Mouse (Mus musculus): ENCODE measurements around the gene Pum3. TPM values are rescaled to one million over a fixed set of nuclear protein-coding genes. Genes with fewer than 3 reads are reported as not detected.

The Pum3 gene
- polyA plus RNA-seq, 1 experiment: 28.8 TPM

- H3ac ChIP-seq (ENCODE audit: control insufficient read depth, insufficient read length): no peak overlapping the region
- no peak overlapping the region for H3K4me2 ChIP-seq (ENCODE audit: low read depth)
- no peak for TF ChIP-seq MYOD1 (IDR thresholded peaks at IDR 0.05; ENCODE audit: control insufficient read depth in 1 of 3, insufficient read length in 2 of 3, low read depth in 2 of 3)
- no peak for TF ChIP-seq E2F4 (IDR thresholded peaks at IDR 0.05; ENCODE audit: insufficient read depth)
- TF ChIP-seq MAX (IDR thresholded peaks at IDR 0.05; ENCODE audit: low read depth): no peak
- TF ChIP-seq TCF3 (IDR thresholded peaks at IDR 0.05; ENCODE audit: insufficient read length, low read depth): no peak
- TF ChIP-seq MYOG (IDR thresholded peaks at IDR 0.05; ENCODE audit: control insufficient read depth in 1 of 3, insufficient read depth in 1 of 3, insufficient read length in 2 of 3, low read depth in 2 of 3): no peak
- no peak for TF ChIP-seq REST (IDR thresholded peaks at IDR 0.05; ENCODE audit: insufficient read depth, insufficient read length)
- TF ChIP-seq SRF (IDR thresholded peaks at IDR 0.05; ENCODE audit: control insufficient read depth, insufficient read length, low read depth): no peak
- TF ChIP-seq USF1 (IDR thresholded peaks at IDR 0.05; ENCODE audit: low read depth): no peak
- no peak for TF ChIP-seq POLR2A (IDR thresholded peaks at IDR 0.05; ENCODE audit: insufficient read length, low read depth)
- TF ChIP-seq POLR2AphosphoS2 (IDR thresholded peaks at IDR 0.05; ENCODE audit: insufficient read length, low read depth): no peak
- TF ChIP-seq TCF12 (IDR thresholded peaks at IDR 0.05; ENCODE audit: insufficient read depth, poor library complexity, severe bottlenecking): no peak
- H3K36me3 ChIP-seq (ENCODE audit: control insufficient read depth, insufficient read depth): peaks cover 38% of the 10 kb centered on the region
- no peaks in the 10 kb centered on the region for H3K79me2 ChIP-seq (ENCODE audit: control insufficient read depth, insufficient read depth)
- no peaks in the 10 kb centered on the region for H3K27me3 ChIP-seq (ENCODE audit: control insufficient read depth, insufficient read depth, insufficient read length)
- no peak overlapping the region for H3K4me3 ChIP-seq
Measured at GRCm38 (mm10) chr19:27396719-27397118, 32.9 kb downstream of the Pum3 start.

GRCm38 (mm10) chr19:27395936-27396335 is 33.7 kb downstream of the Pum3 start:
- Histone ChIP-seq H3ac (ENCODE audit: control insufficient read depth, insufficient read length) (no peak overlapping the region), H3K36me3 (ENCODE audit: control insufficient read depth, insufficient read depth) (peaks cover 39% of the 10 kb centered on the region), H3K4me3 (no peak overlapping the region), H3K4me2 (ENCODE audit: low read depth) (no peak overlapping the region), H3K27me3 (ENCODE audit: control insufficient read depth, insufficient read depth, insufficient read length) (no peaks in the 10 kb centered on the region), H3K79me2 (ENCODE audit: control insufficient read depth, insufficient read depth) (no peaks in the 10 kb centered on the region)
- TF ChIP-seq SRF (IDR thresholded peaks at IDR 0.05; ENCODE audit: control insufficient read depth, insufficient read length, low read depth) (no peak), E2F4 (IDR thresholded peaks at IDR 0.05; ENCODE audit: insufficient read depth) (no peak), POLR2AphosphoS2 (IDR thresholded peaks at IDR 0.05; ENCODE audit: insufficient read length, low read depth) (no peak)

- Histone ChIP-seq H3K36me3 (ENCODE audit: control insufficient read depth, insufficient read depth) (peaks cover 41% of the 10 kb centered on the region), H3K27me3 (ENCODE audit: control insufficient read depth, insufficient read depth, insufficient read length) (no peaks in the 10 kb centered on the region)
Measured at GRCm38 (mm10) chr19:27395481-27395880, 34.1 kb downstream of the Pum3 start.

GRCm38 (mm10) chr19:27394341-27394990 is 35.2 kb downstream of the Pum3 start:
- Histone ChIP-seq H3K4me2 (ENCODE audit: low read depth) (no peak overlapping the region), H3K36me3 (ENCODE audit: control insufficient read depth, insufficient read depth) (peaks cover 48% of the 10 kb centered on the region), H3K79me2 (ENCODE audit: control insufficient read depth, insufficient read depth) (no peaks in the 10 kb centered on the region), H3ac (ENCODE audit: control insufficient read depth, insufficient read length) (no peak overlapping the region), H3K4me3 (no peak overlapping the region), H3K27me3 (ENCODE audit: control insufficient read depth, insufficient read depth, insufficient read length) (no peaks in the 10 kb centered on the region)
- TF ChIP-seq TCF3 (IDR thresholded peaks at IDR 0.05; ENCODE audit: insufficient read length, low read depth): no peak
- TF ChIP-seq SRF (IDR thresholded peaks at IDR 0.05; ENCODE audit: control insufficient read depth, insufficient read length, low read depth): no peak

More at GRCm38 (mm10) chr19:27395481-27395880, 34.1 kb downstream of the Pum3 start:
- no peaks in the 10 kb centered on the region for H3K79me2 ChIP-seq (ENCODE audit: control insufficient read depth, insufficient read depth)
- no peak overlapping the region for H3ac ChIP-seq (ENCODE audit: control insufficient read depth, insufficient read length)
- no peak overlapping the region for H3K4me2 ChIP-seq (ENCODE audit: low read depth)
- H3K4me3 ChIP-seq: no peak overlapping the region
- TF ChIP-seq REST (IDR thresholded peaks at IDR 0.05; ENCODE audit: insufficient read depth, insufficient read length) (no peak), MYOG (IDR thresholded peaks at IDR 0.05; ENCODE audit: control insufficient read depth in 1 of 3, insufficient read depth in 1 of 3, insufficient read length in 2 of 3, low read depth in 2 of 3) (no peak), TCF3 (IDR thresholded peaks at IDR 0.05; ENCODE audit: insufficient read length, low read depth) (no peak), USF1 (IDR thresholded peaks at IDR 0.05; ENCODE audit: low read depth) (no peak), MAX (IDR thresholded peaks at IDR 0.05; ENCODE audit: low read depth) (no peak), POLR2A (IDR thresholded peaks at IDR 0.05; ENCODE audit: insufficient read length, low read depth) (no peak), POLR2AphosphoS2 (IDR thresholded peaks at IDR 0.05; ENCODE audit: insufficient read length, low read depth) (no peak), TCF12 (IDR thresholded peaks at IDR 0.05; ENCODE audit: insufficient read depth, poor library complexity, severe bottlenecking) (no peak), MYOD1 (IDR thresholded peaks at IDR 0.05; ENCODE audit: control insufficient read depth in 1 of 3, insufficient read length in 2 of 3, low read depth in 2 of 3) (no peak), CEBPB (IDR thresholded peaks at IDR 0.05; ENCODE audit: insufficient read depth, poor library complexity, severe bottlenecking) (no peak), SRF (IDR thresholded peaks at IDR 0.05; ENCODE audit: control insufficient read depth, insufficient read length, low read depth) (no peak)

GRCm38 (mm10) chr19:27392431-27392830 is 37.2 kb downstream of the Pum3 start:
- Histone ChIP-seq H3K79me2 (ENCODE audit: control insufficient read depth, insufficient read depth) (no peaks in the 10 kb centered on the region), H3K27me3 (ENCODE audit: control insufficient read depth, insufficient read depth, insufficient read length) (no peaks in the 10 kb centered on the region), H3ac (ENCODE audit: control insufficient read depth, insufficient read length) (no peak overlapping the region), H3K4me3 (no peak overlapping the region), H3K4me2 (ENCODE audit: low read depth) (no peak overlapping the region), H3K36me3 (ENCODE audit: control insufficient read depth, insufficient read depth) (peaks cover 50% of the 10 kb centered on the region)
- TF ChIP-seq USF1 (IDR thresholded peaks at IDR 0.05; ENCODE audit: low read depth): no peak
